Mouse (Mus musculus): ENCODE data around the gene S100a13.

DNA sequence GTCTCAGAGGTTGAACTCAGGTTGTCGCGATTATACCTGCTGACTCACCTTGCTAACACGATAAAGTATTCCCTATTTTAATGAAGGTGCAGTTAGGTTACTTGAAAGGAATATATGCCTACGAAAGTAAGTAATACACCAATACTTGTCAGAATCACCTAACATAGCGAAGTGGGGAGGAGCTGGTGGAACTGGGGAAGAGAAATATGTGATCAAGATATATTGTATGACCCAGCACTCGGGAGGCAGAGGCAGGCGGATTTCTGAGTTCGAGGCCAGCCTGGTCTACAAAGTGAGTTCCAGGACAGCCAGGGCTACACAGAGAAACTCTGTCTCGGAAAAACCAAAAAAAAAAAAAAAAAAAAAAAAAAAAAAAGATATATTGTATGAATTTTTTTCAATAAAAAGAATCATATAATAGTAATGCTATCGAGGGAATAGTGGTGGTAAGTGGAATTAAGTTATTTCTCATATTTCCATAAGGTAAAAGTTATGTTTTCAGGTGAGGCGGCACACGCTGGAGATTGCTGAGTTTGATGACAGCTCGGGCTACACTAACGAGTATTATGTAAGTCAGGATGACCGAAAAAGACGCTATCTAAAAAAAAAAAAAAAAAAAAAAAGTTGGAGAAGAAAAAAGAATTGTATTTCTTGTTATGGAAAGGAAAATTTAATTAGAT lies 38.9 kb upstream of the S100a13 start:
- TF ChIP-seq POLR2A (IDR thresholded peaks at IDR 0.05; ENCODE audit: borderline replicate concordance, control insufficient read depth, low read depth, low read length) (no peak), CTCF (IDR thresholded peaks at IDR 0.05; ENCODE audit: control insufficient read depth, insufficient read depth, low read length) (no peak)

Measured in bone marrow, adult 2 months (tissue).